Mouse (Mus musculus): ENCODE measurements at regions not wholly inside any gene's neighbourhood (a gene's known extent, or its start where the extent isn't known, plus 50 kb on each side); places are given as distances from the start of the nearest gene placed in this dataset.

GRCm38 (mm10) chr4:142378452-142378851 lies 139.3 kb upstream of the Kazn start:
- Histone ChIP-seq H3K27me3 (ENCODE audit: control insufficient read depth, insufficient read depth, low read length, poor library complexity, severe bottlenecking) (no peaks in the 10 kb centered on the region), H3K9me3 (replicated peaks; ENCODE audit: control insufficient read depth, insufficient read depth, low read length, poor library complexity, severe bottlenecking) (no peaks in the 10 kb centered on the region), H3K36me3 (ENCODE audit: control insufficient read depth, insufficient read depth, low read length, poor library complexity, severe bottlenecking) (no peaks in the 10 kb centered on the region), H3K27ac (ENCODE audit: insufficient read depth, low read length) (no peak overlapping the region), H3K9ac (ENCODE audit: low read depth, poor library complexity, severe bottlenecking) (no peak overlapping the region), H3K4me1 (ENCODE audit: control insufficient read depth, insufficient read depth, low read length) (no peaks in the 10 kb centered on the region), H3K4me3 (ENCODE audit: low read depth, low read length) (no peak overlapping the region)
- no peak for TF ChIP-seq POLR2A (IDR thresholded peaks at IDR 0.05; ENCODE audit: insufficient read depth, low read length)
- no peak for TF ChIP-seq EP300 (IDR thresholded peaks at IDR 0.05; ENCODE audit: insufficient read depth, low read depth, low read length)
- TF ChIP-seq CTCF (IDR thresholded peaks at IDR 0.05; ENCODE audit: low read depth, low read length), result no peak

- no peak overlapping the region for H3K9ac ChIP-seq (ENCODE audit: low read depth, poor library complexity, severe bottlenecking)
- no peak overlapping the region for H3K4me3 ChIP-seq (ENCODE audit: low read depth, low read length)
- H3K36me3 ChIP-seq (ENCODE audit: control insufficient read depth, insufficient read depth, low read length, poor library complexity, severe bottlenecking), result no peaks in the 10 kb centered on the region
- H3K27me3 ChIP-seq (ENCODE audit: control insufficient read depth, insufficient read depth, low read length, poor library complexity, severe bottlenecking), result no peaks in the 10 kb centered on the region
- H3K4me1 ChIP-seq (ENCODE audit: control insufficient read depth, insufficient read depth, low read length), result no peaks in the 10 kb centered on the region
- 0 out of 2 replicates have a peak, but pooled peaks cover 3% of the 10 kb centered on the region for H3K9me3 ChIP-seq (replicated peaks; ENCODE audit: control insufficient read depth, insufficient read depth, low read length, poor library complexity, severe bottlenecking)
- TF ChIP-seq POLR2A (IDR thresholded peaks at IDR 0.05; ENCODE audit: insufficient read depth, low read length) (no peak), CTCF (IDR thresholded peaks at IDR 0.05; ENCODE audit: low read depth, low read length) (no peak), EP300 (IDR thresholded peaks at IDR 0.05; ENCODE audit: insufficient read depth, low read depth, low read length) (no peak)
- H3K27ac ChIP-seq (ENCODE audit: insufficient read depth, low read length), result no peak overlapping the region
These were observed 128.6 kb upstream of the Kazn start for GRCm38 (mm10) chr4:142367774-142368173.

GRCm38 (mm10) chr4:142362071-142362470 lies 122.9 kb upstream of the Kazn start:
- H3K27ac ChIP-seq (ENCODE audit: insufficient read depth, low read length), result no peak overlapping the region
- TF ChIP-seq POLR2A (IDR thresholded peaks at IDR 0.05; ENCODE audit: insufficient read depth, low read length) (no peak), EP300 (IDR thresholded peaks at IDR 0.05; ENCODE audit: insufficient read depth, low read depth, low read length) (no peak), CTCF (IDR thresholded peaks at IDR 0.05; ENCODE audit: low read depth, low read length) (no peak)
- no peaks in the 10 kb centered on the region for H3K9me3 ChIP-seq (replicated peaks; ENCODE audit: control insufficient read depth, insufficient read depth, low read length, poor library complexity, severe bottlenecking)
- H3K9ac ChIP-seq (ENCODE audit: low read depth, poor library complexity, severe bottlenecking), result no peak overlapping the region
- no peaks in the 10 kb centered on the region for H3K36me3 ChIP-seq (ENCODE audit: control insufficient read depth, insufficient read depth, low read length, poor library complexity, severe bottlenecking)
- H3K4me1 ChIP-seq (ENCODE audit: control insufficient read depth, insufficient read depth, low read length), result peaks cover 5% of the 10 kb centered on the region
- H3K27me3 ChIP-seq (ENCODE audit: control insufficient read depth, insufficient read depth, low read length, poor library complexity, severe bottlenecking), result no peaks in the 10 kb centered on the region
- H3K4me3 ChIP-seq (ENCODE audit: low read depth, low read length), result no peak overlapping the region

- H3K27me3 ChIP-seq (ENCODE audit: control insufficient read depth, insufficient read depth, low read length, poor library complexity, severe bottlenecking), result no peaks in the 10 kb centered on the region
- H3K27ac ChIP-seq (ENCODE audit: insufficient read depth, low read length), result no peak overlapping the region
- no peak overlapping the region for H3K4me3 ChIP-seq (ENCODE audit: low read depth, low read length)
- H3K4me1 ChIP-seq (ENCODE audit: control insufficient read depth, insufficient read depth, low read length), result peaks cover 5% of the 10 kb centered on the region
- TF ChIP-seq POLR2A (IDR thresholded peaks at IDR 0.05; ENCODE audit: insufficient read depth, low read length), result no peak
- TF ChIP-seq EP300 (IDR thresholded peaks at IDR 0.05; ENCODE audit: insufficient read depth, low read depth, low read length), result no peak
- TF ChIP-seq CTCF (IDR thresholded peaks at IDR 0.05; ENCODE audit: low read depth, low read length), result no peak
- no peak overlapping the region for H3K9ac ChIP-seq (ENCODE audit: low read depth, poor library complexity, severe bottlenecking)
- H3K9me3 ChIP-seq (replicated peaks; ENCODE audit: control insufficient read depth, insufficient read depth, low read length, poor library complexity, severe bottlenecking), result no peaks in the 10 kb centered on the region
- H3K36me3 ChIP-seq (ENCODE audit: control insufficient read depth, insufficient read depth, low read length, poor library complexity, severe bottlenecking), result no peaks in the 10 kb centered on the region
These were observed 119.7 kb upstream of the Kazn start for GRCm38 (mm10) chr4:142358866-142359265.

GRCm38 (mm10) chr4:142355387-142355786 lies 116.2 kb upstream of the Kazn start:
- Histone ChIP-seq H3K36me3 (ENCODE audit: control insufficient read depth, insufficient read depth, low read length, poor library complexity, severe bottlenecking) (no peaks in the 10 kb centered on the region), H3K9ac (ENCODE audit: low read depth, poor library complexity, severe bottlenecking) (no peak overlapping the region), H3K4me3 (ENCODE audit: low read depth, low read length) (no peak overlapping the region), H3K27me3 (ENCODE audit: control insufficient read depth, insufficient read depth, low read length, poor library complexity, severe bottlenecking) (no peaks in the 10 kb centered on the region), H3K27ac (ENCODE audit: insufficient read depth, low read length) (no peak overlapping the region), H3K9me3 (replicated peaks; ENCODE audit: control insufficient read depth, insufficient read depth, low read length, poor library complexity, severe bottlenecking) (no peaks in the 10 kb centered on the region), H3K4me1 (ENCODE audit: control insufficient read depth, insufficient read depth, low read length) (no peaks in the 10 kb centered on the region)
- TF ChIP-seq CTCF (IDR thresholded peaks at IDR 0.05; ENCODE audit: low read depth, low read length), result no peak
- TF ChIP-seq POLR2A (IDR thresholded peaks at IDR 0.05; ENCODE audit: insufficient read depth, low read length), result no peak
- TF ChIP-seq EP300 (IDR thresholded peaks at IDR 0.05; ENCODE audit: insufficient read depth, low read depth, low read length), result no peak

GRCm38 (mm10) chr4:142353526-142353925 lies 114.3 kb upstream of the Kazn start:
- H3K4me1 ChIP-seq (ENCODE audit: control insufficient read depth, insufficient read depth, low read length), result no peaks in the 10 kb centered on the region
- no peak overlapping the region for H3K4me3 ChIP-seq (ENCODE audit: low read depth, low read length)
- H3K27ac ChIP-seq (ENCODE audit: insufficient read depth, low read length), result no peak overlapping the region
- no peaks in the 10 kb centered on the region for H3K36me3 ChIP-seq (ENCODE audit: control insufficient read depth, insufficient read depth, low read length, poor library complexity, severe bottlenecking)
- H3K27me3 ChIP-seq (ENCODE audit: control insufficient read depth, insufficient read depth, low read length, poor library complexity, severe bottlenecking), result no peaks in the 10 kb centered on the region
- no peak overlapping the region for H3K9ac ChIP-seq (ENCODE audit: low read depth, poor library complexity, severe bottlenecking)
- no peaks in the 10 kb centered on the region for H3K9me3 ChIP-seq (replicated peaks; ENCODE audit: control insufficient read depth, insufficient read depth, low read length, poor library complexity, severe bottlenecking)
- TF ChIP-seq POLR2A (IDR thresholded peaks at IDR 0.05; ENCODE audit: insufficient read depth, low read length), result no peak
- TF ChIP-seq CTCF (IDR thresholded peaks at IDR 0.05; ENCODE audit: low read depth, low read length), result no peak
- TF ChIP-seq EP300 (IDR thresholded peaks at IDR 0.05; ENCODE audit: insufficient read depth, low read depth, low read length), result no peak
